Mouse (Mus musculus): ENCODE measurements around the gene Dpp6. TPM values are rescaled to one million over a fixed set of nuclear protein-coding genes. Genes with fewer than 3 reads are reported as not detected.

Dpp6 gene
- total and polyA plus RNA-seq, 3 experiments = not detected

GRCm38 (mm10) chr5:27635941-27636340 lies 818.9 kb downstream of the Dpp6 start:
- Histone ChIP-seq H3K27ac (ENCODE audit: control insufficient read depth, low read depth, low read length) (no peak overlapping the region), H3K9ac (ENCODE audit: control insufficient read depth, low read depth, low read length, poor library complexity, severe bottlenecking) (no peak overlapping the region), H3K36me3 (ENCODE audit: control insufficient read depth in 1 of 2, insufficient read depth in 2 of 2, low read length in 2 of 2) (no peaks in the 10 kb centered on the region), H3K79me2 (ENCODE audit: control insufficient read depth, insufficient read depth, low read length, poor library complexity) (no peaks in the 10 kb centered on the region), H3K9me3 (replicated peaks; ENCODE audit: insufficient read depth, low read length) (no peaks in the 10 kb centered on the region), H3K4me1 (ENCODE audit: control insufficient read depth in 1 of 2, insufficient read depth in 2 of 2, low read length in 2 of 2) (no peaks in the 10 kb centered on the region), H3K27me3 (ENCODE audit: control insufficient read depth in 1 of 2, insufficient read depth in 2 of 2, low read length in 2 of 2) (no peaks in the 10 kb centered on the region), H3K4me3 (ENCODE audit: control insufficient read depth in 1 of 2, insufficient read depth in 1 of 2, low read depth in 2 of 2, low read length in 2 of 2) (no peak overlapping the region)
- DNase-seq (ENCODE audit: low read depth, low spot score) = no peak
- TF ChIP-seq E2F4 (IDR thresholded peaks at IDR 0.05; ENCODE audit: borderline replicate concordance, low read depth, low read length) (no peak), POLR2A (IDR thresholded peaks at IDR 0.05; ENCODE audit: control insufficient read depth in 1 of 2, insufficient read depth in 1 of 2, low read depth in 1 of 2, low read length in 2 of 2, poor library complexity in 1 of 2) (no peak), EP300 (IDR thresholded peaks at IDR 0.05; ENCODE audit: low read depth in 1 of 2, low read length in 2 of 2) (no peak), MAX (IDR thresholded peaks at IDR 0.05; ENCODE audit: low read length) (no peak), MAZ (IDR thresholded peaks at IDR 0.05; ENCODE audit: low read depth, low read length) (no peak), MEF2A (IDR thresholded peaks at IDR 0.05; ENCODE audit: extremely low read depth, insufficient replicate concordance, low read depth, low read length, poor library complexity, severe bottlenecking) (no peak), SIN3A (IDR thresholded peaks at IDR 0.05; ENCODE audit: low read length) (no peak), GATA1 (IDR thresholded peaks at IDR 0.05; ENCODE audit: low read depth, low read length) (no peak), JUND (IDR thresholded peaks at IDR 0.05; ENCODE audit: low read depth, low read length) (no peak)

GRCm38 (mm10) chr5:27641876-27642275 lies 824.9 kb downstream of the Dpp6 start:
- DNase-seq (ENCODE audit: low read depth, low spot score) = no peak
- Histone ChIP-seq H3K36me3 (ENCODE audit: control insufficient read depth in 1 of 2, insufficient read depth in 2 of 2, low read length in 2 of 2) (no peaks in the 10 kb centered on the region), H3K9ac (ENCODE audit: control insufficient read depth, low read depth, low read length, poor library complexity, severe bottlenecking) (no peak overlapping the region), H3K4me1 (ENCODE audit: control insufficient read depth in 1 of 2, insufficient read depth in 2 of 2, low read length in 2 of 2) (no peaks in the 10 kb centered on the region), H3K9me3 (replicated peaks; ENCODE audit: insufficient read depth, low read length) (no peaks in the 10 kb centered on the region), H3K79me2 (ENCODE audit: control insufficient read depth, insufficient read depth, low read length, poor library complexity) (no peaks in the 10 kb centered on the region), H3K27me3 (ENCODE audit: control insufficient read depth in 1 of 2, insufficient read depth in 2 of 2, low read length in 2 of 2) (no peaks in the 10 kb centered on the region), H3K27ac (ENCODE audit: control insufficient read depth, low read depth, low read length) (no peak overlapping the region), H3K4me3 (ENCODE audit: control insufficient read depth in 1 of 2, insufficient read depth in 1 of 2, low read depth in 2 of 2, low read length in 2 of 2) (no peak overlapping the region)
- TF ChIP-seq MYC (IDR thresholded peaks at IDR 0.05; ENCODE audit: low read depth, low read length) = no peak
- TF ChIP-seq KAT2A (conservative IDR thresholded peaks at IDR 0.05; ENCODE audit: low read depth, low read length) = no peak
- no peak for TF ChIP-seq POLR2A (IDR thresholded peaks at IDR 0.05; ENCODE audit: control insufficient read depth in 1 of 2, insufficient read depth in 1 of 2, low read depth in 1 of 2, low read length in 2 of 2, poor library complexity in 1 of 2)
- TF ChIP-seq ZC3H11A (IDR thresholded peaks at IDR 0.05; ENCODE audit: low read depth, low read length) = no peak

- Histone ChIP-seq H3K9ac (ENCODE audit: control insufficient read depth, low read depth, low read length, poor library complexity, severe bottlenecking) (no peak overlapping the region), H3K79me2 (ENCODE audit: control insufficient read depth, insufficient read depth, low read length, poor library complexity) (no peaks in the 10 kb centered on the region), H3K27me3 (ENCODE audit: control insufficient read depth in 1 of 2, insufficient read depth in 2 of 2, low read length in 2 of 2) (no peaks in the 10 kb centered on the region), H3K4me1 (ENCODE audit: control insufficient read depth in 1 of 2, insufficient read depth in 2 of 2, low read length in 2 of 2) (no peaks in the 10 kb centered on the region), H3K27ac (ENCODE audit: control insufficient read depth, low read depth, low read length) (no peak overlapping the region), H3K4me3 (ENCODE audit: control insufficient read depth in 1 of 2, insufficient read depth in 1 of 2, low read depth in 2 of 2, low read length in 2 of 2) (no peak overlapping the region), H3K36me3 (ENCODE audit: control insufficient read depth in 1 of 2, insufficient read depth in 2 of 2, low read length in 2 of 2) (no peaks in the 10 kb centered on the region), H3K9me3 (replicated peaks; ENCODE audit: insufficient read depth, low read length) (no peaks in the 10 kb centered on the region)
- TF ChIP-seq RAD21 (IDR thresholded peaks at IDR 0.05; ENCODE audit: low read depth, low read length) (peak; percentile 34), CTCF (IDR thresholded peaks at IDR 0.05 in 2 of 3, conservative IDR thresholded peaks at IDR 0.05 in 1 of 3; ENCODE audit: control insufficient read depth in 1 of 3, insufficient read depth in 1 of 3, low read depth in 2 of 3, low read length in 3 of 3, poor library complexity in 1 of 3, severe bottlenecking in 1 of 3) (peak; percentile 51 to 72 (median 59)), SMC3 (IDR thresholded peaks at IDR 0.05; ENCODE audit: low read depth, low read length) (peak; percentile 60), MXI1 (IDR thresholded peaks at IDR 0.05; ENCODE audit: low read depth, low read length) (no peak)
- DNase-seq (ENCODE audit: low read depth, low spot score) = peak; percentile 23
Observed at GRCm38 (mm10) chr5:27651879-27652814, 835.1 kb downstream of the Dpp6 start.

Measured in MEL (cell line).